Mouse (Mus musculus): ENCODE data around the gene 1700016C15Rik.

The 1700016C15Rik gene

GRCm38 (mm10) chr1:177796193-177796939, 66.8 kb downstream of the 1700016C15Rik start, which contains the start of gene Adss:
Adss (minus strand) TSS chr1:177796511.
- peak; percentile 100 for DNase-seq (ENCODE audit: low read depth, low spot score)

GRCm38 (mm10) chr1:177797151-177797755, 67.6 kb downstream of the 1700016C15Rik start:
- no peak for DNase-seq (ENCODE audit: low read depth, low spot score)

All from CD4-positive helper T cell, adult 2 months (primary cell).